Mouse (Mus musculus) limb, embryonic 15.5 days (tissue): ENCODE measurements around the gene Rtn4r. TPM values are rescaled to one million over a fixed set of nuclear protein-coding genes. Genes with fewer than 3 reads are reported as not detected.

Source experiments
- ATAC-seq: fragments of 200-750 bp; cut with Nextera tagmentation; 2 replicates; pipeline ENCODE4 v1.8.0; 2017; ENCODE audit warnings: low read depth, moderate TSS enrichment; ENCODE audit not compliant: insufficient number of reproducible peaks, low FRiP score, low TSS enrichment
- H3K27ac ChIP-seq: fragments of 300-500 bp; sonication (generic); 2 replicates; pipeline ENCODE4 v1.5.1; 2015; ENCODE audit warnings: moderate library complexity, mild to moderate bottlenecking, inconsistent platforms
- H3K27me3 ChIP-seq: fragments of 300-500 bp; sonication (generic); 2 replicates; pipeline ENCODE4 v1.6.1; 2015; ENCODE audit warnings: inconsistent platforms
- H3K36me3 ChIP-seq: fragments of 300-500 bp; sonication (generic); 2 replicates; pipeline ENCODE4 v1.6.1; 2015; ENCODE audit warnings: inconsistent platforms
- H3K4me1 ChIP-seq: fragments of 300-500 bp; sonication (generic); 2 replicates; pipeline ENCODE4 v1.6.1; 2015; ENCODE audit warnings: inconsistent platforms
- H3K4me2 ChIP-seq: fragments of 300-500 bp; sonication (generic); 2 replicates; pipeline ENCODE4 v1.6.1; 2015; ENCODE audit warnings: mild to moderate bottlenecking, inconsistent platforms
- H3K4me3 ChIP-seq: fragments of 300-500 bp; sonication (generic); 2 replicates; pipeline ENCODE4 v1.5.1; 2015; ENCODE audit warnings: mild to moderate bottlenecking, inconsistent platforms
- H3K9ac ChIP-seq: fragments of 300-500 bp; sonication (generic); 2 replicates; pipeline ENCODE4 v1.6.1; 2015; ENCODE audit warnings: inconsistent platforms
- H3K9me3 ChIP-seq: fragments of 300-500 bp; sonication (generic); 2 replicates; pipeline ENCODE4 v1.6.1; 2016; ENCODE audit warnings: inconsistent platforms
- WGBS: fragments of 180-500 bp; shearing (Covaris S2); methylation state at CpG from one replicate; pipeline ENCODE4 v1.1.7; 2015; 5-methylcytosine and 5-hydroxymethylcytosine counted together
- microRNA-seq: library from miRNA; unstranded; fragments of <30 nt; microRNA quantifications from one replicate; pipeline ENCODE4, GENCODE M21; 2016
- polyA plus RNA-seq: library from polyadenylated mRNA; unstranded; fragments of >200 nt; fragmentation: Nextera tagmentation; extraction: Ambion mirVana; gene quantifications from 2 replicates; pipeline ENCODE4 v1.2.1, GENCODE M21; 2015

Rtn4r gene
- polyA plus RNA-seq, 1 experiment from 2014 or later = 7.9 TPM

DNA sequence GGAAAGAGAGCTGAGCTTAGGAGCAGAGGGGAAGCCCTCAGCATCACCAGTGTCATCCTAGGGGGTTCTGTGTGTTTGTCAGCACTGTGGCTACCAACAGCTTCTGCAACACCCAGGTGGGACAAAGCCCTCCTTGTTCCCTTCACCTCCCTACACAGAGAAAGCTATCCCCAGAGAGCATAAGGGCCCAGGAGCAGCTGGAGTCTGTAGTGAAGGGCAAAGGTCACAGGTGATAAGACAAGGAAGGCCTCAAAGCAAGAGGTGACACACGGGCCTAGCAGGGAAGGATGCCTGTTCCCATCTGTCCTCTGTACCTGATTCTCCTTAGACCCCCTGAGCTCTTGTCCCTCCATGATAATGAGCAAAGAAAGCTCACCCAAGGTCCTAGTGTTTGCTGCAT is 74.2 kb downstream of the Rtn4r start:
- no peaks in the 10 kb centered on the region for H3K9me3 ChIP-seq
- WGBS = 42% methylated on average over 1 of the region's 1 CpGs

More for the DNA sequence above, 74.2 kb downstream of the Rtn4r start:
- Histone ChIP-seq H3K27me3 (peaks cover 8% of the 10 kb centered on the region), H3K4me2 (no peak overlapping the region), H3K9ac (no peak overlapping the region), H3K4me1 (peaks cover 18% of the 10 kb centered on the region), H3K36me3 (no peaks in the 10 kb centered on the region), H3K4me3 (no peak overlapping the region), H3K27ac (no peak overlapping the region)
- ATAC-seq = no peak

Small RNA genes within 50 kb of the gene (microRNA-seq; reads per million reads assigned to microRNA genes)
- not detected for gene Mir6366

Other genes with a start within 250 kb of the Rtn4r start
- 0.27 and 0.29 TPM in 2 replicates for gene Gm20518, start 236.0 kb upstream of the Rtn4r start, polyA plus RNA-seq
- not detected in 2 replicates for gene Tssk1, start 233.4 kb upstream of the Rtn4r start, polyA plus RNA-seq
- 88.5 and 88.8 TPM in 2 replicates for gene Dgcr2, start 229.1 kb upstream of the Rtn4r start, polyA plus RNA-seq
- gene Tssk2, start 229.0 kb upstream of the Rtn4r start, polyA plus RNA-seq = not detected in 2 replicates
- 35.8 and 37.3 TPM in 2 replicates for gene Ess2, start 216.3 kb upstream of the Rtn4r start, polyA plus RNA-seq
- gene Gsc2, start 212.6 kb upstream of the Rtn4r start, polyA plus RNA-seq = not detected in 2 replicates
- gene Slc25a1, start 199.4 kb upstream of the Rtn4r start, polyA plus RNA-seq = 81.5 and 86.0 TPM in 2 replicates
- not detected in 2 replicates for gene Vpreb2, start 147.2 kb upstream of the Rtn4r start, polyA plus RNA-seq
- 108 and 114 TPM in 2 replicates for gene Dgcr6, start 74.8 kb upstream of the Rtn4r start, polyA plus RNA-seq
- 10.9 and 11.8 TPM in 2 replicates for gene Prodh, start 37.4 kb upstream of the Rtn4r start, polyA plus RNA-seq
- gene Ccdc188, start 90.2 kb downstream of the Rtn4r start, polyA plus RNA-seq = not detected in 2 replicates
- 20.0 and 23.8 TPM in 2 replicates for gene Zdhhc8, start 107.5 kb downstream of the Rtn4r start, polyA plus RNA-seq
- gene Trmt2a, start 121.0 kb downstream of the Rtn4r start, polyA plus RNA-seq = 103 and 110 TPM in 2 replicates
- gene Ranbp1, start 121.1 kb downstream of the Rtn4r start, polyA plus RNA-seq = 431 and 446 TPM in 2 replicates
- gene Gm49776, start 130.7 kb downstream of the Rtn4r start, polyA plus RNA-seq = 0.87 TPM in 1 of 2 replicates, not detected in the other
- 28.7 and 34.0 TPM in 2 replicates for gene Dgcr8, start 161.6 kb downstream of the Rtn4r start, polyA plus RNA-seq
- gene Tango2, start 220.5 kb downstream of the Rtn4r start, polyA plus RNA-seq = 29.6 and 33.3 TPM in 2 replicates
- gene Arvcf, start 220.5 kb downstream of the Rtn4r start, polyA plus RNA-seq = 25.3 and 25.8 TPM in 2 replicates